Mouse (Mus musculus): Measurements from ENCODE around the gene Oaz2. TPM values are rescaled to one million over a fixed set of nuclear protein-coding genes. Genes with fewer than 3 reads are reported as not detected.
A peak's percentile ranks its signal among the peaks of the same experiment; 100 is the strongest.

Oaz2 gene
- total RNA-seq, 4 experiments from 2014 or later, result 182 to 262 (median 217) TPM

GRCm38 (mm10) chr9:65692959-65693603 is 25.3 kb downstream of the Oaz2 start:
- DNase-seq (ENCODE audit: low spot score), result no peak

- peak; percentile 63 for DNase-seq (ENCODE audit: low spot score)
Measured at GRCm38 (mm10) chr9:65695646-65696045, 27.8 kb downstream of the Oaz2 start.

- DNase-seq (ENCODE audit: low spot score), result no peak
Measured at GRCm38 (mm10) chr9:65696337-65696736, 28.5 kb downstream of the Oaz2 start.

GRCm38 (mm10) chr9:65697356-65697755 is 29.6 kb downstream of the Oaz2 start:
- no peak for DNase-seq (ENCODE audit: low spot score)

GRCm38 (mm10) chr9:65697992-65698391 is 30.2 kb downstream of the Oaz2 start:
- no peak for DNase-seq (ENCODE audit: low spot score)

GRCm38 (mm10) chr9:65700504-65700903 is 32.7 kb downstream of the Oaz2 start:
- DNase-seq (ENCODE audit: low spot score), result no peak

GRCm38 (mm10) chr9:65702286-65702685 is 34.5 kb downstream of the Oaz2 start:
- DNase-seq (ENCODE audit: low spot score), result no peak

- DNase-seq (ENCODE audit: low spot score), result no peak
Measured at GRCm38 (mm10) chr9:65703241-65703640, 35.4 kb downstream of the Oaz2 start.

- no peak for DNase-seq (ENCODE audit: low spot score)
Measured at GRCm38 (mm10) chr9:65703926-65704595, 36.3 kb downstream of the Oaz2 start.

- DNase-seq (ENCODE audit: low spot score), result no peak
Measured at GRCm38 (mm10) chr9:65718195-65718594, 50.4 kb downstream of the Oaz2 start.

- peak; percentile 45 for DNase-seq (ENCODE audit: low spot score)
Measured at GRCm38 (mm10) chr9:65721161-65721566, 53.4 kb downstream of the Oaz2 start.

- peak; percentile 62 for DNase-seq (ENCODE audit: low spot score)
Measured at GRCm38 (mm10) chr9:65724471-65725290, 56.9 kb downstream of the Oaz2 start.

GRCm38 (mm10) chr9:65725291-65725622 is 57.5 kb downstream of the Oaz2 start:
- no peak for DNase-seq (ENCODE audit: low spot score)

- DNase-seq (ENCODE audit: low spot score), result no peak
Measured at GRCm38 (mm10) chr9:65726431-65726830, 58.6 kb downstream of the Oaz2 start.

GRCm38 (mm10) chr9:65727491-65727890 is 59.7 kb downstream of the Oaz2 start:
- DNase-seq (ENCODE audit: low spot score), result no peak

GRCm38 (mm10) chr9:65728588-65728987 is 60.8 kb downstream of the Oaz2 start:
- no peak for DNase-seq (ENCODE audit: low spot score)

- no peak for DNase-seq (ENCODE audit: low spot score)
Measured at GRCm38 (mm10) chr9:65734931-65735330, 67.1 kb downstream of the Oaz2 start.

Other genes starting within 250 kb of the Oaz2 start
- not detected for gene Slc51b, start 245.0 kb upstream of the Oaz2 start, total RNA-seq (2022)
- 1 to 10 TPM; 5.4 to 7.9 (median 6.9) TPM for gene Mtfmt, start 232.2 kb upstream of the Oaz2 start, total RNA-seq (2022)
- gene Spg21, start 207.1 kb upstream of the Oaz2 start, total RNA-seq (2022), result 10 to 100 TPM; 12.9 to 17.1 (median 15.9) TPM
- gene Ankdd1a, start 147.8 kb upstream of the Oaz2 start, total RNA-seq (2022), result not detected
- 10 to 100 TPM in 3 of 4 experiments, 1 to 10 TPM in 1; 7.4 to 12.3 (median 10.8) TPM for gene Plekho2, start 88.0 kb upstream of the Oaz2 start, total RNA-seq (2022)
- gene Pif1, start 80.8 kb upstream of the Oaz2 start, total RNA-seq (2022), result not detected
- gene Rbpms2, start 38.4 kb upstream of the Oaz2 start, total RNA-seq (2022), result 10 to 100 TPM; 24.9 to 28.7 (median 26.5) TPM
- 10 to 100 TPM; 21.6 to 25.1 (median 22.2) TPM for gene Zfp609, start 159.6 kb downstream of the Oaz2 start, total RNA-seq (2022)
- gene Pclaf, start 222.2 kb downstream of the Oaz2 start, total RNA-seq (2022), result under 1 TPM in 3 of 4 experiments, not detected in 1; 0.35 to 0.56 (median 0.52) TPM
- gene Trip4, start 240.8 kb downstream of the Oaz2 start, total RNA-seq (2022), result 10 to 100 TPM; 14.7 to 17.4 (median 16.4) TPM
- gene Csnk1g1, start 240.9 kb downstream of the Oaz2 start, total RNA-seq (2022), result 10 to 100 TPM in 2 of 4 experiments, 1 to 10 TPM in 2; 8.5 to 11.6 (median 9.5) TPM

All from heart, adult 8-10 months (tissue).